Mouse (Mus musculus): ENCODE data around the gene Acad10.

- TF ChIP-seq GATA1 (IDR thresholded peaks at IDR 0.05; ENCODE audit: borderline replicate concordance, low read length): no peak
- no peak for TF ChIP-seq CTCF (IDR thresholded peaks at IDR 0.05; ENCODE audit: low read depth, low read length)
- TF ChIP-seq TAL1 (conservative IDR thresholded peaks at IDR 0.05; ENCODE audit: low read depth, low read length): no peak
- TF ChIP-seq GATA2 (IDR thresholded peaks at IDR 0.05; ENCODE audit: borderline replicate concordance, low read depth, low read length): no peak
- no peak for TF ChIP-seq POLR2AphosphoS5 (IDR thresholded peaks at IDR 0.05; ENCODE audit: insufficient replicate concordance, low read depth, low read length)
These were observed 67.4 kb downstream of the Acad10 start for GRCm38 (mm10) chr5:121592816-121593407.

Measured in G1E (cell line).